Mouse (Mus musculus): ENCODE measurements around the gene Gm14781. TPM values are rescaled to one million over a fixed set of nuclear protein-coding genes. Genes with fewer than 3 reads are reported as not detected.

Gene Gm14781
- polyA plus RNA-seq (2015; fragmentation: Nextera tagmentation; extraction: Ambion mirVana) = not detected in 2 replicates

GRCm38 (mm10) chrX:91631894-91632293 is at the start of gene Gm14781:
TSS of gene Gm14781 (plus strand) at chrX:91632194.

Other genes with a start within 250 kb of the Gm14781 start
- not detected in 2 replicates for gene Gm5072, start 239.7 kb upstream of the Gm14781 start, polyA plus RNA-seq (2015; fragmentation: Nextera tagmentation; extraction: Ambion mirVana)
- gene Gm8914, start 152.1 kb upstream of the Gm14781 start, polyA plus RNA-seq (2015; fragmentation: Nextera tagmentation; extraction: Ambion mirVana) = not detected in 2 replicates
- not detected in 2 replicates for gene 1700084M14Rik, start 56.3 kb upstream of the Gm14781 start, polyA plus RNA-seq (2015; fragmentation: Nextera tagmentation; extraction: Ambion mirVana)
- not detected in 2 replicates for gene Mageb5, start 150.8 kb downstream of the Gm14781 start, polyA plus RNA-seq (2015; fragmentation: Nextera tagmentation; extraction: Ambion mirVana)